Mouse (Mus musculus): ENCODE data around the gene Mndal. TPM values are rescaled to one million over a fixed set of nuclear protein-coding genes. Genes with fewer than 3 reads are reported as not detected.

Mndal gene
- total RNA-seq, 2 experiments from 2014 or later, result 95.6 to 119 TPM

Other genes starting within 250 kb of the Mndal start
- not detected in 2 replicates for gene Ifi207, start 200.7 kb downstream of the Mndal start, total RNA-seq (2014; fragmentation: Nextera tagmentation)
- gene Ifi207, start 200.7 kb downstream of the Mndal start, total RNA-seq (2017), result 0.41 and 1.1 TPM in 2 replicates
- 2.1 and 5.1 TPM in 2 replicates for gene Ifi204, start 175.5 kb downstream of the Mndal start, total RNA-seq (2014; fragmentation: Nextera tagmentation)
- gene Ifi204, start 175.5 kb downstream of the Mndal start, total RNA-seq (2017), result 7.9 and 10.9 TPM in 2 replicates
- gene Ifi211, start 29.4 kb downstream of the Mndal start, total RNA-seq (2014; fragmentation: Nextera tagmentation), result 9.3 and 12.3 TPM in 2 replicates
- 13.2 and 16.0 TPM in 2 replicates for gene Ifi211, start 29.4 kb downstream of the Mndal start, total RNA-seq (2017)
- 58.4 and 73.0 TPM in 2 replicates for gene Ifi203, start 181 bp upstream of the Mndal start, total RNA-seq (2014; fragmentation: Nextera tagmentation)
- gene Ifi203, start 181 bp upstream of the Mndal start, total RNA-seq (2017), result 26.6 and 61.0 TPM in 2 replicates
- gene Ifi202b, start 40.3 kb upstream of the Mndal start, total RNA-seq (2014; fragmentation: Nextera tagmentation), result not detected in 2 replicates
- not detected in 2 replicates for gene Ifi202b, start 40.3 kb upstream of the Mndal start, total RNA-seq (2017)
- not detected in 2 replicates for gene Ifi205, start 89.3 kb upstream of the Mndal start, total RNA-seq (2014; fragmentation: Nextera tagmentation)
- gene Ifi205, start 89.3 kb upstream of the Mndal start, total RNA-seq (2017), result 0.78 TPM in 1 of 2 replicates, not detected in the other
- 0.41 TPM in 1 of 2 replicates, not detected in the other for gene Olfr433, start 98.2 kb upstream of the Mndal start, total RNA-seq (2014; fragmentation: Nextera tagmentation)
- not detected in 2 replicates for gene Olfr433, start 98.2 kb upstream of the Mndal start, total RNA-seq (2017)
- not detected in 2 replicates for gene Olfr432, start 106.7 kb upstream of the Mndal start, total RNA-seq (2014; fragmentation: Nextera tagmentation)
- gene Olfr432, start 106.7 kb upstream of the Mndal start, total RNA-seq (2017), result not detected in 2 replicates
- not detected in 2 replicates for gene Olfr430, start 124.1 kb upstream of the Mndal start, total RNA-seq (2014; fragmentation: Nextera tagmentation)
- not detected in 2 replicates for gene Olfr430, start 124.1 kb upstream of the Mndal start, total RNA-seq (2017)
- gene Olfr429, start 141.8 kb upstream of the Mndal start, total RNA-seq (2014; fragmentation: Nextera tagmentation), result not detected in 2 replicates
- gene Olfr429, start 141.8 kb upstream of the Mndal start, total RNA-seq (2017), result not detected in 2 replicates
- gene Olfr427, start 154.4 kb upstream of the Mndal start, total RNA-seq (2014; fragmentation: Nextera tagmentation), result not detected in 2 replicates
- not detected in 2 replicates for gene Olfr427, start 154.4 kb upstream of the Mndal start, total RNA-seq (2017)
- gene Olfr231, start 178.7 kb upstream of the Mndal start, total RNA-seq (2014; fragmentation: Nextera tagmentation), result not detected in 2 replicates
- not detected in 2 replicates for gene Olfr231, start 178.7 kb upstream of the Mndal start, total RNA-seq (2017)
- not detected in 2 replicates for gene Olfr424, start 189.0 kb upstream of the Mndal start, total RNA-seq (2014; fragmentation: Nextera tagmentation)
- not detected in 2 replicates for gene Olfr424, start 189.0 kb upstream of the Mndal start, total RNA-seq (2017)
- gene Olfr420, start 213.1 kb upstream of the Mndal start, total RNA-seq (2014; fragmentation: Nextera tagmentation), result not detected in 2 replicates
- not detected in 2 replicates for gene Olfr420, start 213.1 kb upstream of the Mndal start, total RNA-seq (2017)
- 0.15 TPM in 1 of 2 replicates, not detected in the other for gene Spta1, start 230.3 kb upstream of the Mndal start, total RNA-seq (2014; fragmentation: Nextera tagmentation)
- gene Spta1, start 230.3 kb upstream of the Mndal start, total RNA-seq (2017), result 0.34 and 0.72 TPM in 2 replicates